Mouse (Mus musculus) liver, embryonic 14.5 days (tissue): ENCODE measurements around the gene Wnt11.

Experiments used
- CTCF ChIP-seq: IDR thresholded peaks from 2 replicates; pipeline ENCODE4 v1.5.1; 2016; ENCODE audit warnings: antibody characterized with exemption, low read depth, control low read depth
- EP300 ChIP-seq: IDR thresholded peaks from 2 replicates; pipeline ENCODE4 v1.6.1; 2016; ENCODE audit warnings: antibody characterized with exemption, low read depth

DNA sequence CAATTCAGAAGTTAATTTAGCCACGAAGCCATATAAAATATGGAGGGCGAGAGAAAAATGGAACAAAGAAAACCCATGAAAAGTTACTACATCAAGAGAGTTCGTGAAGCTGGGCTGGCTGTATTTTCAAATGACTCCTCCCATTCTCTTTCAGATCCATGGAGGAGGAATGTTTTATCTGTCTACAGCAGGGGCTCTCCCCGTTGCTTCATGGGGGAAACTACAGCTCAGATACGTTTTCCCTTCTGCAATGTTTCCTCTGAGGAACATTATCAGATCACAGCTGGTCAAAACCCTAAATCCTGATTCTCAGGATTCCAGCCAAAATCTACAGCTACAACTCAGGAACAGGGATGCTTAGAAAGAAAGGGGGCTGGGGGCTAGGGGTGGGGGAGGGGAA is 59.9 kb downstream of the Wnt11 start:
- TF ChIP-seq CTCF, result no peak
- TF ChIP-seq EP300, result no peak
